Mouse (Mus musculus) CH12.LX (cell line): Measurements from ENCODE around the gene Arfip2. TPM values are rescaled to one million over a fixed set of nuclear protein-coding genes. Genes with fewer than 3 reads are reported as not detected.

Experiments
- DNase-seq: peaks from one replicate; pipeline ENCODE4 v3.0.0-alpha.2; 2013; ENCODE audit errors: extremely low read depth
- H3K27ac ChIP-seq: 2 replicates; pipeline ENCODE4 v1.5.1; 2012; ENCODE audit warnings: low read depth, mild to moderate bottlenecking, control low read depth, moderate library complexity; ENCODE audit not compliant: insufficient read depth
- H3K27me3 ChIP-seq: replicated peaks from 2 replicates; pipeline ENCODE3; 2012; ENCODE audit warnings: inconsistent platforms
- H3K36me3 ChIP-seq, 2 experiments: replicated peaks in 1 of 2; 2 replicates each; pipeline versions ENCODE3 to v1.6.1; 2012; ENCODE audit warnings: inconsistent platforms in 1 of 2, low read length in 1 of 2, mild to moderate bottlenecking in 1 of 2, mixed read lengths in 1 of 2, moderate library complexity in 1 of 2; ENCODE audit not compliant: control insufficient read depth in 1 of 2, insufficient read depth in 1 of 2
- H3K4me1 ChIP-seq, 2 experiments: 2 replicates each; pipeline ENCODE4 v1.6.1; 2012; ENCODE audit warnings: inconsistent platforms in 1 of 2, moderate library complexity in 1 of 2; ENCODE audit not compliant: insufficient read depth in 2 of 2, control insufficient read depth in 1 of 2
- H3K4me2 ChIP-seq: 2 replicates; pipeline ENCODE4 v1.6.1; 2012; ENCODE audit warnings: low read depth, mild to moderate bottlenecking, control low read depth; ENCODE audit not compliant: poor library complexity, insufficient read depth, severe bottlenecking
- H3K4me3 ChIP-seq, 3 experiments: fragments of 150-350 bp in 1 of 3; sonication (generic) in 1 of 3; replicated peaks in 1 of 3; 2 replicates each; pipeline versions ENCODE3 to v1.5.1; 2011 to 2012; ENCODE audit warnings: low read depth in 2 of 3, low read length in 2 of 3, mild to moderate bottlenecking in 2 of 3, moderate library complexity in 2 of 3, control low read depth in 1 of 3, improper control_type of control experiment in 1 of 3, inconsistent platforms in 1 of 3, mixed read lengths in 1 of 3; ENCODE audit not compliant: poor library complexity in 1 of 3
- H3K79me2 ChIP-seq: replicated peaks from 2 replicates; pipeline ENCODE4 v1.6.1; 2012; ENCODE audit warnings: mild to moderate bottlenecking, moderate library complexity; ENCODE audit not compliant: control insufficient read depth, poor library complexity, insufficient read depth, severe bottlenecking; ENCODE audit errors: extremely low read depth
- H3K9ac ChIP-seq: 2 replicates; pipeline ENCODE4 v1.6.1; 2012; ENCODE audit warnings: low read depth, mild to moderate bottlenecking, control low read depth, moderate library complexity; ENCODE audit not compliant: insufficient read depth
- H3K9me3 ChIP-seq: replicated peaks from 2 replicates; pipeline ENCODE3; 2012; ENCODE audit warnings: low read length, inconsistent platforms, mixed read lengths
- BHLHE40 ChIP-seq: IDR thresholded peaks from 2 replicates; pipeline ENCODE4 v1.6.1; 2011; ENCODE audit warnings: mild to moderate bottlenecking, low read depth, low read length, improper control_type of control experiment
- CHD2 ChIP-seq: IDR thresholded peaks from 2 replicates; pipeline ENCODE4 v1.6.1; 2011; ENCODE audit warnings: low read length, improper control_type of control experiment
- E2F4 ChIP-seq: IDR thresholded peaks from 2 replicates; pipeline ENCODE4 v1.6.1; 2011; ENCODE audit warnings: low read depth, low read length, improper control_type of control experiment; ENCODE audit not compliant: insufficient replicate concordance
- EP300 ChIP-seq: IDR thresholded peaks from 2 replicates; pipeline ENCODE4 v1.6.1; 2011; ENCODE audit warnings: low read length, improper control_type of control experiment
- HCFC1 ChIP-seq: IDR thresholded peaks from 2 replicates; pipeline ENCODE4 v1.6.1; 2012; ENCODE audit warnings: low read depth, mild to moderate bottlenecking, inconsistent platforms, low read length, improper control_type of control experiment
- IRF4 ChIP-seq: IDR thresholded peaks from 2 replicates; pipeline ENCODE4 v1.6.1; 2014; ENCODE audit warnings: low read depth, mild to moderate bottlenecking, inconsistent platforms, low read length, improper control_type of control experiment
- JUND ChIP-seq: conservative IDR thresholded peaks from 2 replicates; pipeline ENCODE4 v1.6.1; 2011; ENCODE audit warnings: low read depth, low read length, improper control_type of control experiment
- KAT2A ChIP-seq: IDR thresholded peaks from 2 replicates; pipeline ENCODE4 v1.6.1; 2012; ENCODE audit warnings: low read length, improper control_type of control experiment, inconsistent platforms; ENCODE audit not compliant: insufficient replicate concordance
- MAFK ChIP-seq: IDR thresholded peaks from 2 replicates; pipeline ENCODE4 v1.6.1; 2011; ENCODE audit warnings: low read length, improper control_type of control experiment; ENCODE audit not compliant: insufficient replicate concordance
- MAX ChIP-seq: IDR thresholded peaks from 2 replicates; pipeline ENCODE4 v1.6.1; 2011; ENCODE audit warnings: low read length, improper control_type of control experiment
- MEF2A ChIP-seq: IDR thresholded peaks from 2 replicates; pipeline ENCODE4 v1.6.1; 2014; ENCODE audit warnings: low read depth, mild to moderate bottlenecking, inconsistent platforms, low read length, improper control_type of control experiment, borderline replicate concordance
- NRF1 ChIP-seq: IDR thresholded peaks from 2 replicates; pipeline ENCODE4 v1.6.1; 2014; ENCODE audit warnings: low read depth, mild to moderate bottlenecking, inconsistent platforms, low read length, improper control_type of control experiment, moderate library complexity
- PAX5 ChIP-seq: IDR thresholded peaks from 2 replicates; pipeline ENCODE4 v1.6.1; 2012; ENCODE audit warnings: low read length, inconsistent platforms, mixed read lengths
- POLR2AphosphoS2 ChIP-seq: IDR thresholded peaks from 2 replicates; pipeline ENCODE4 v1.6.1; 2011; ENCODE audit warnings: low read depth, low read length, improper control_type of control experiment
- TBP ChIP-seq: conservative IDR thresholded peaks from 2 replicates; pipeline ENCODE4 v1.6.1; 2011; ENCODE audit warnings: low read depth, low read length, improper control_type of control experiment
- TCF12 ChIP-seq: IDR thresholded peaks from 2 replicates; pipeline ENCODE4 v1.6.1; 2014; ENCODE audit warnings: low read depth, mild to moderate bottlenecking, inconsistent platforms, low read length, improper control_type of control experiment
- UBTF ChIP-seq: IDR thresholded peaks from 2 replicates; pipeline ENCODE4 v1.6.1; 2012; ENCODE audit warnings: low read depth, mild to moderate bottlenecking, inconsistent platforms, low read length, improper control_type of control experiment, moderate library complexity
- USF1 ChIP-seq: IDR thresholded peaks from 2 replicates; pipeline ENCODE4 v1.6.1; 2014; ENCODE audit warnings: low read depth, mild to moderate bottlenecking, inconsistent platforms, low read length, improper control_type of control experiment
- USF2 ChIP-seq: conservative IDR thresholded peaks from 2 replicates; pipeline ENCODE4 v1.6.1; 2011; ENCODE audit warnings: low read depth, low read length, improper control_type of control experiment
- ZKSCAN1 ChIP-seq: IDR thresholded peaks from 2 replicates; pipeline ENCODE4 v1.6.1; 2012; ENCODE audit warnings: low read depth, inconsistent platforms, low read length, improper control_type of control experiment, borderline replicate concordance
- ZMIZ1 ChIP-seq: IDR thresholded peaks from 2 replicates; pipeline ENCODE4 v1.6.1; 2012; ENCODE audit warnings: low read depth, mild to moderate bottlenecking, inconsistent platforms, low read length, improper control_type of control experiment
- dilution Hi-C: fragments of 300-500 bp; cut with MboI; formaldehyde crosslinking; loops from 2 replicates; pipeline ENCODE4 v1.14.3; 2020; ENCODE audit warnings: low sequenced_read_pairs; ENCODE audit not compliant: extremely low pct_unique_long_range_greater_than_20kb, extremely low pct_ligation_motif_present
- in situ Hi-C: fragments of 300-500 bp; cut with MboI; formaldehyde crosslinking; loops from 3 replicates; pipeline ENCODE4 v1.14.3; 2019; ENCODE audit warnings: low sequenced_read_pairs, low pct_ligation_motif_present, low pct_unique_long_range_greater_than_20kb, mixed read lengths
- polyA plus RNA-seq: library from polyadenylated mRNA; unstranded; fragments of >175 nt; gene quantifications from 2 replicates; pipeline ENCODE4 v1.2.1, GENCODE M21; 2012; ENCODE audit warnings: low read depth; ENCODE audit not compliant: insufficient read length
- total RNA-seq, 2 experiments: library from RNA; depleted of rRNA; stranded (reverse); fragments of 300-350 nt in 1 of 2; fragments of >200 nt in 1 of 2; gene quantifications; 2 replicates each; pipeline ENCODE4 v1.2.3; 2012 to 2014

Gene Arfip2
- total and polyA plus RNA-seq, 3 experiments = 50.1 to 55.6 (median 54.8) TPM

GRCm38 (mm10) chr7:105625397-105625796 is 14.8 kb downstream of the Arfip2 start:
- H3K4me3 ChIP-seq = no peak overlapping the region
- no peak for DNase-seq
- TF ChIP-seq MAFK (no peak), MAX (no peak), KAT2A (no peak), JUND (no peak), USF1 (no peak), HCFC1 (no peak), PAX5 (no peak), IRF4 (no peak), CHD2 (no peak), MEF2A (no peak), ZKSCAN1 (no peak), TBP (no peak), UBTF (no peak), USF2 (no peak), NRF1 (no peak)
- dilution Hi-C loops (no loop called here), in situ Hi-C loops (no loop called here)
- H3K9ac ChIP-seq = no peak overlapping the region
- H3K9me3 ChIP-seq = no peaks in the 10 kb centered on the region
- peaks cover 0 to 20% of the 10 kb centered on the region in 2 experiments for H3K36me3 ChIP-seq
- peaks cover 0 to 32% of the 10 kb centered on the region in 2 experiments; a peak in 2 of 4 replicates for H3K4me1 ChIP-seq
- H3K27ac ChIP-seq = no peak overlapping the region
- H3K27me3 ChIP-seq = no peaks in the 10 kb centered on the region
- H3K4me2 ChIP-seq = no peak overlapping the region
- no peaks in the 10 kb centered on the region for H3K79me2 ChIP-seq

- no peak overlapping the region for H3K4me3 ChIP-seq
- H3K4me2 ChIP-seq = no peak overlapping the region
- no peak for TF ChIP-seq EP300
- no peak for TF ChIP-seq ZMIZ1
- no peak for TF ChIP-seq MEF2A
- TF ChIP-seq POLR2AphosphoS2 = no peak
- no peak for TF ChIP-seq CHD2
- no peak for TF ChIP-seq E2F4
- TF ChIP-seq BHLHE40 = no peak
- no peak for TF ChIP-seq TCF12
- no peak for TF ChIP-seq JUND
- in situ Hi-C loops (no loop called here), dilution Hi-C loops (no loop called here)
- H3K9me3 ChIP-seq = no peaks in the 10 kb centered on the region
- DNase-seq = no peak
- no peak overlapping the region for H3K27ac ChIP-seq
- H3K79me2 ChIP-seq = no peaks in the 10 kb centered on the region
- no peaks in the 10 kb centered on the region for H3K27me3 ChIP-seq
- peaks cover 0 to 2% of the 10 kb centered on the region in 2 experiments; a peak in 2 of 4 replicates for H3K4me1 ChIP-seq
- H3K9ac ChIP-seq = no peak overlapping the region
- H3K36me3 ChIP-seq = peaks cover 10 to 53% of the 10 kb centered on the region in 2 experiments
Observed at GRCm38 (mm10) chr7:105621646-105622292, 18.4 kb downstream of the Arfip2 start.
